Mouse (Mus musculus) thymus, adult 18-20 months (tissue): ENCODE results near the gene Thap12.

Experiments
- DNase-seq, 2 experiments: peaks; one replicate each; pipeline ENCODE4 v3.0.0; 2022; ENCODE audit warnings: mixed read lengths in 2 of 2

The Thap12 gene

DNA sequence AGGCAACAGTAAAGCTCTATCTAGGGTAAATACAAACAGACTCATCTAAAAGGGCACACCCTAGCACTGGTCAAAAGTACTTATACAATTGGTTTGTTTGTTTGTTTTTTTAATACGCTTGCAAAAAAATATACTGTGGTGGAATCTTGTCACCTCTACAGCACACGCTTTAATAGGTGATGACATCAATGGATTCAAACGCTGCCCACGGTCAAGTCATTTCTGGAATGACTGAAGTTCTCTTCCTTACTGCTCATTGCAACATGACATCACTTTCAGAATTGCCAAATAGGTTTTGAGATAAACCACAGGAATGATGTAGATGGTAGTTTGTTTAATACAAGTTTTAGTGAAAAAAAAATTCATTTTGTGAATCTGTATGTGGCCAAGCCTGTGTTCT lies 4.3 kb upstream of the Thap12 start:
- no peak for DNase-seq

DNA sequence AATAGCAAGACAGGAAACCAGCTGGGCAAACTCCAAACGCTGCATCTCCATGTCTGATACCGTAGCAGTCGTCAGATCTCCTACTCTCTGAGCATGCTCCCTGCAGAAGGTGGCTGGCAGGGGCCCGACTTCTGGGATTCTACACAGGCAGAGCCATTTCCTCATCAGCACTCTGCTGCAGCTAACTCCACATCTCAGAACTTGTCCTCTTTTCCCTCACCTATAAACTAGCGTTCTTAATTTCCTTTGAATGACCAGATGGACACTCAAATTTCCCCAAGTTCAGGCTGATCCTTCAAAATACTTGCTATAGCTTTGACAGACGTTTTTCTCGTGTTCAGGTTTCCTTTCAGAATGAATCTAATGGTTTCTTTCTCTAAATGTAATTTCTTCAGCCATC lies 1.1 kb upstream of the Thap12 start:
- no peak for DNase-seq

DNA sequence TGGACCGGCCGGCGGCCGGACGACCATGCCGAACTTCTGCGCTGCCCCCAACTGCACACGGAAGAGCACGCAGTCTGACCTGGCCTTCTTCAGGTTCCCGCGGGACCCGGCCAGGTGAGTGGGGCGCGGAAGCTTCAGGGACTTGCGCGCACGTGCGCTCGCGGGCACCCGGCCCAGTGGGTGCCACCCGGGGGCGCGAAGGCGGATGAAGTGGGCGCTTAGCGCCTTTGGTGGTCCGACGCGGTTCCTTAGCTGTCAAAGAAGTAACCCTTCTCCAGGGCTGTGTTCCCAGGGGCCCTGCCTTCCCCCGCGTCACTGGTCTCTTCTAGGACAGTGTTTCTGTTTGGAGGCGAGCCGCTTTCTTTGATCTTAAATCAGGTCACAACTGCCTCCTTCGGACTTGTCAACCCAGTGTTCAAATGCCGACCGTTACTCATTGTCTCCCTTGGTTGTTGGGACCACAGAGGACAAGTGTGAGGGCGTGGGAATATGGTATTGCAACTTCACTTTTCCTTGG lies 520 bp downstream of the Thap12 start:
- DNase-seq: peak; percentile 42 to 56

DNA sequence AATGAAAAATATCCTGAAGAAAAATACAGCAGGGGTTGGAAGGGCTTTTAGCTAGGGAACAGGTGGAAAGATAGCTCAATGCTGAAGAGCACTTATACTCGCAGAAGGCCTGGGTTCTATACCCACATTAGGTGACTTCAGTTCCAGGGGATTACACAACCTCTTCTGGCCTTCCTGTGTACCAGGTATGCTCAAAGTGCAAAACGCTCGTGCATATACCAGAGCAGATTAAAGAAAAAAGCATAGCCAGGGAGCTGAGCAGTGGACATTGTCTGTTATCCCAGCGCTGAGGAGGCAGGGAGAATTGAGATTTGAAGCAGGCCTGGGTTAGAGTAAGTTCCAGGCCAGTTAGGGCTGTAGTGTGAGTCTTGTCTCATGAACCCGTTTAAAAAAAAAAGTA lies 1.4 kb downstream of the Thap12 start:
- DNase-seq: no peak

DNA sequence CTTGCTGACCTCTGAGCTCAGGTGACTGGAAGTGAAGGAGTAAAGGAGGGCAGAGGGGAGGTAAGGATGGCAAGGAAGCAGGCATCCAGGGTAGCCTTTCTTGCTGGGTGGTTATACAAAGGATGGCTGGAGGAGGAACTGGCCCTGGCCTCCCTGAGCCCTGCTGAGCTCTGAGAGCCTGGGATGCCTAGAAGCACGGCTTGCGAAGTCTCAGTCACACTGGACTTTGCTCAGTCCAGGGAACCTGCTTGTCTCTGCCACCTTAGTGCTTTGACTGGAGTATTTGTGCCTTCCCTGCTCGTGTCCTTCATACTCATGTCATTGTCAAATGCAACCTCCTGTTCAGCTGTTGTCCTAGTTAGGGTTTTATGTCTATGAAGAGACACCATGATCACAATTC lies 10.8 kb downstream of the Thap12 start:
- DNase-seq: no peak

DNA sequence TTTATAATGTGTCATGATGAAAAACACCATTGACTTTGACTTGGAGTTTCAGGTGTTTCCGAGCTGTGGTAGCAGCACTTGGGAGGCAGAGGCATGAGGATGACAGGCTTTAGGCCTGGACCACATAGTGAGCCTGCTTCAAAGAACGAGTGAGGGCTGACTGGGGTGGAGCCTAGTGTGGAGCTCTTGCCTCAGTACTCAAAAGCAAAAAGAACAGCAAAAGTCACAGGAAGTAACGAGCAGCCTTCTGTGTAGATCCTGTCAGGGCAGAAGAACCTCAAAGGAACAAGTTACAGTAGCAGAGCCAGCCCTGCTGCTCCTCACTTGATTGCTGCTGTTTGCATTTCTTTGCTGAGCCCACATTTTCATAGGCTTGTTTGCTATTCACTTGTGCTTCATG lies 14.5 kb downstream of the Thap12 start:
- DNase-seq: peak in 1 of 2 experiments; percentile 22

DNA sequence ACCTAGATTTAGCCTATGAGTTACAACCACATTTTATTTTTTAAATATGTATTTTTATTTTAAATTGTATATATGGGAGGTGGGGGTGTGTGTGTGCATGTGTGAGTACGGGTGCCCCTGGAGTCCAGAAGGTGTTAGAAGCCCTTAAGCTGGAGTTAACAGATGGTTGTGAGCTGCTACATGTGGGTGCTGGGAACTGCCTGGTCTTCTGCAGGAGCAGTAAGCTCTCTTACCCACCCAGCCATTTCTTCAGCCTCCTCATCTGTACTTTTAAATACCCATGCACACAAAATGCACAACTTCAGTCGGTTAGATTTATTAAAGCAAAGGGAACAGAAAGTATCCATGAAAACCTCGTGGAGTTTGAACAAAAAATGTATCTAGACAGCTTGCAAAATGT lies 16.9 kb downstream of the Thap12 start:
- no peak for DNase-seq

DNA sequence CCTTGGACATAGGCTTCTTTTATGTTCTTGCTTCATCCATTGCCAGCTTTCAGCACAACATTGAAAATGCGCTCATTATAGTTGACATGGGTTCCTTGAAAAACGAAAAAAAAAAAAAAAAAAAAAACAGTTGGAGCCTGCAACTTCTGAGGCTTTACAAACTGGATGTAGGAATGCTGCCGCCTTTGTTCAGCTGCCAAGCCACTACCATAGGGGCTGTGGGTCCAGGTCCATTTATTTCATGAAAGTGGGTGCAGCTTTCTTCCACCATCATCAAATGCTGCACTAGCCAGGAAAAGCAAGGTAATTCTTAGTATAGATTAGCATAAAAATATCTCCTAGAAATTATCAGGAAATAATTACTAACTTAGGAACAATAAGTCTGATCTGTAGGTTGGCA lies 17.8 kb downstream of the Thap12 start:
- no peak for DNase-seq

DNA sequence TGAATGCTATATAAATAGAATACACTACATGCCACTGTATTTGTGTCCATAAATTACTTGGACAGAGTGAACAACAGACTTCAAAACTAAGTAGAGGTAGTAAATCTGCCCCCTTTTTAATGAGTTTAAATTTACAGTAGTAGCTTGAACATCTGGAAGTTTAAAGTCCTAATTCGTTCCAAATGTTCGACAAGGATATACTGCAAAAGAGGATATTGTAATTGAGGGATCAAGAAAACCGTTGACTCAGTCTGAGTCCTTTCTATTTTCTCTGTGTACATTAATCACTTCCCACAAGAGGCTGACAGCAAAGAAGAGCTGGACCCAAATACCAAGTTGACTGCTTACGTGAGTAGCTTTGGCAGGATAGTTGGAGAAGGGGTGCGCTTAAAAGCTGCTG lies 18.3 kb downstream of the Thap12 start:
- DNase-seq: no peak

DNA sequence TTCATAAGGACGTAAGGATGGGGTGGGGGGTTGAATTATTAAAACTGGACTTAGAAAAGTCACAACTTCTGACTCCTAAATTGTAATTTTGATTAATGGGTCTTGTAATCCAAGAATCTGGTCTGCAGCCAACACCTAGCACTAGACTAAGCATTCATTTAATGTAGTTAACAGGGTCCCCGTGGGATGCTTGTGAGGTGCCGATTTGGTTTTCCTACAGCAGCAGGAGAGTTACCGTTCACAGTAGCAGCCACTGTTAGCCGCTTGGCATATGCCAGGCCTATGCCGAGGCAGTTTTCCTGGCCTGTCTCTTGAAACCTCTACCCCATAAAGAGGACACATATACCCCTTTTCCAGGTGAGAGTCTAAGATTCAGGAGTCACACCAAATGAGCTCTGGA lies 18.7 kb downstream of the Thap12 start:
- no peak for DNase-seq

DNA sequence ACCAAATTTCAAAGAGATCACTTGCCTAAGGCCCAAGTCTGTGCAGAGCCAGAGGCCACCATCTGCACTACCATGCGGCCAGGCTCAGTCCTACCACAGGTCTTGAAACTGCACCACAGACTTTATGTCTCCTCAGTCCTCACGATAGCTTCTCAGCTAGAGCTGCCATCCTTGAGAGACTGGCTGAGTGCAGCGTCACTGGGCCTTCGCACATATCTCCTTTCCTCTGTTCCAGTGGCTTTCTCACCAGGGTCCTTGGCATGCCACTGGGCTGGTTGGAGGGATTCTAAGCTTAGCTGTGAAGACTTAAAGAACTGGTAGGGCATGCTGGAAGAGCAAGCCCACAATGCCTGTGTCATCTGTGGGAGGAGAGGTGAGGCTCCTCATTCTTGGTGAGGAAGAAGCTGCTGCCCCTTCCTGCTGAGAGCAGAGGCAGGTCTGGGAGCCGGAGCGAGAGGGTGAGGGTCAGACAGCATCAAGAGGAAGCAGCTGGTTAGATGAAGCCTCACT lies 22.8 kb downstream of the Thap12 start:
- no peak for DNase-seq

DNA sequence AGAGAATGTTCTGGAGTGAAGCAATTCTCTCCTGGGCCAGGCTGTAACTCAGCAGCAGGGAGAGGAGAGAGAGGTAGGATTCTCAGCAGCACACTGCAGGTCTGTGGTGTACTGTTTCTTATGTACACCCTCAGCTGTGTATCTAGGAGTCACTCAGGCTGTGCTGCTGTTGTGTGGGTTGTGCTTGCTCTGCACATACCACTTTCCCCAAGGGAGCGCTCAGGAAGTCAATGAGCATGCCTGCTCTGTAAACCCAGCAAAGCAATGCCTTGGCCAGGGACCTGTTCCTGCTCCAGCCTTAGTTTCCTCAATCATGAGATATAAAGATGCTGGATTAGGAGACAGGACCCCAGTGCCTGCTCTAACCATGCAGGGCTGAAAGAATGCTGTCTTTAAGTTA lies 25.1 kb downstream of the Thap12 start:
- DNase-seq: no peak

DNA sequence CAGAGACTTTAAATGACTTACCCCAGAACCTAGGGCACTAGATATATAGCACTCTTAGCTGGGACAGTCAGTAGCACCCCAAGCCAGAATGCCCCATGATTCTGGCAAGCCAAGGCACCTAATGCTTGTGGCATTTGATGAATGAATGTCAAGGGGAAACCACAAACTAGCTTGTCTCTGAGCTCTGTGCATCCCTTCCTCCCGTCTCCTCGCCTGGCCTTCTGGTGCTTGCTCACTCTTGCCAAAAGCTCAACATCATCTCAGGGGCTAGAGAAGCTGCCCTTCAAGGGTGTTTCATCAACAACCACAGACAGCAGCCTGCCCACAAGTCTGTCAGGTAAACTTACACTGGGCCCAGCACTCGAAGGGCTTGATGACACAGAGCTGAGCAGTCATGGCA lies 25.6 kb downstream of the Thap12 start:
- no peak for DNase-seq

DNA sequence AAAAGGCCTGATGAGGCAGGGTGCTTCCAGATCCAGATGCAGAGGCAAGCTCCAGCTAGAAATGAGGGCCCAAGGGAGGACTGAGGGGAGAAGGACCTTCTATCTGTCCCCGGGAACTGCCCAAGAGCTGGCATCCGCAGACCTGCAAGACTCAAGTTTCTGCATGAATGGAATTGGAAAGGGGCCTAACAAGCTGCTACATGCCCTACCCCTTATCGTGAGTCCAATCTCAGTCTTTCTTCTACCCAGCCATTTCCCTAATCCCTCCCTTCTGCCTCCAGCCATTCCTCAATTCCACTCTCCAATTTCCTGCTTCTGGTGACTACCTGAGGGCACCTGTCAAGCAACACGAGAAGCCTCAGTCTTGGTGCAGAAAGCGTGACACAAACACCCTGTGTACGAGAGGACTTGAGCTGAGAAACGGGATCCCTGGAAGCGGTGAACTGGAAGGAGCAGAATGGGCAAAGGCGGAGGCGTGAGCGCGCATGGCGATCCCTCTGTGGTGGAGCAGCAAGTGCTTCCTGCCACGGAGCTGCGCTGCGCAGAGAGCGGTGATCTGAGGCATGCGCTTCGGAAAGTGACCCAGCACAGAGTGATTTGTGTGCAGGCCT lies 26.9 kb downstream of the Thap12 start:
- no peak for DNase-seq

DNA sequence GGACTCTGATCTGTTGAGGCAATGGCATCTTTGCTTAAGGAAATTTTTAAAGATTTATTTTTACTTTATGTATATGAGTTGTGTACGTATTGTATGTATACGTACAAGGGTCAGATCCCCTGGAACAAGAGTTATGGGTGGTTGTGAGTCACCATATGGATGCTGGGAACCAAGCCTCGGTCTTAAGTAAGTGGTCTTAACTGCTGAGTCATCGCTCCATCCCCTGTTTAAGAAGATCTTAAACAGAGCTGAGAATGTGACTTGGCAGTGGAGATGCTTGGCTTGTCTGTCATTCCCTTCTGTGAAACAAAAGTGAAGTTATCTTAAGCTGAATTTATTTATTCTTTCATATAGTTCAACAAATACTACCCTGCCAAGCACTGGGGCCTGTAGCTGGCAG lies 31.1 kb downstream of the Thap12 start:
- no peak for DNase-seq

DNA sequence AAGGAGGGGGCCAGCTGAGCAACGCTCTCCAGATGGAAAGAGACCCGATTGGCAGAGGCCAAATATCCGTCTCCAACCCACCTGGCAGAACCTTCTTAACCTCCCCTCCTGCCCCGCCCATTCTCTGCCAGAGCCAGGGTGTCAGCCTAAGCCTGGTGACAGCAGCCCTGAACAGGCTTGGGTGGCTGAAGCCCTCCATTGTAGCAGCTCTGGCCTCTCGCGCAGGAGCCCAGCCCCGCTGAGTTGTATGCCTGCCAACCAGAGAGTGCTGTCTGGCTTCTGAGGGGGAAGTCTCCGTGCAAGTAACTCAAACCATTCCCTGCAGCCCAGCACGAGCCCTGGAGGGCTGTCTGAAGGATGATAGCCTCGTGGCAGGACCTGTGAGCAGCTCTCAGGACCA lies 32.0 kb downstream of the Thap12 start:
- no peak for DNase-seq

DNA sequence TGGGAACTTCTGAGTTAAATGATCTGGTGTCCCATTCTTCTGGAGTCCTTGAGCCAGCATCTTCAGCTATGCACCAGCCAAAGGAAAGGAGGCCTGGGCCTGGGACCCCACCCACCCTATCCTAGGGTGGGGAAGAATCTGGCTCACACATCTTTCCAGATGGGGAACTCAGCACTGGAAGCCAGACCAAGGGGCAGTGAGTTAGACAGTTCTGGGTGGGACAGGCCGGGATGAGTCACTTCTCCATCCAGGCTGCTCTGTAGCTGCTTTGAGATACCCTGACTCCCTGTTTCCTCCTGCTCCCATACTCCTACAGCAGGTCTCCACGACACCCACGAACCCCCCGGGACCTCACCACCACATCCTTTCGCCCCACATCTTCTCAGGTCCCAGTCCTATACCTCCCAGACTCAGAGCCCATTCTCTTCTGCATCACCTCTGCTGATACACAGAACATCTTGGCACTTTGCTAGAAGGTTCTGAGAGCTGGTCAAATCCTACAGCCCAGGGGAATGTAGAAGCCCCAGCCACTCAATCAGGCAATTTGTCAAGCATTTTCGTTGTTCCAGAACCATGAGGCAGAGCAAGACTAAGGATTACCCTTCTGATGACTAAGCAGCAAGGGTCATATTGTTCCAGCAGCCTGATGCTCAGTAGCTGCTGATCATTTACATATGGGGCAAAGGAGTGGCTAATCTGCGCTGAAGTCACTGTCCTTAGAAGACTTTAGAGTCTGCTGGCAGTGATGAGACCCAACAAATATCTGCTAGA lies 34.1 kb downstream of the Thap12 start:
- DNase-seq: no peak

DNA sequence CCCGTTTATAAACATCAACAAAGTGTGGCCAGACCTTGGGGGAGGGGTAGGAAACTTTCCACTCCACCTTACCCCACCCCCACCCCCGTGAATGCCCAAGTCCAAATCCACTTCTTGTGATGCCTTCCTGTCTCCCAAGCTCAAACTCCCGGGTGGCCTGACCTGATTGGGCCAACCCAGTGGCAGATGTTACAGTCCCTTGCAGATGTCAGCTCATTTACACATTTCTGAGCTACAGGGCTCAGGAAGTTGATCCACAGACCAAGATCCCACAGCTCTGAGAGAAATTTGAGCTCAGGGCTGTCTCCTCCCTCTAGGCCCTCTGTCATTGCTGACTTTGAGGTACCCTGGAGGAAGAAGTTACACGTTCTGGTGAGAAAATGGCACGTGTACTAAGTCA lies 37.5 kb downstream of the Thap12 start:
- no peak for DNase-seq

DNA sequence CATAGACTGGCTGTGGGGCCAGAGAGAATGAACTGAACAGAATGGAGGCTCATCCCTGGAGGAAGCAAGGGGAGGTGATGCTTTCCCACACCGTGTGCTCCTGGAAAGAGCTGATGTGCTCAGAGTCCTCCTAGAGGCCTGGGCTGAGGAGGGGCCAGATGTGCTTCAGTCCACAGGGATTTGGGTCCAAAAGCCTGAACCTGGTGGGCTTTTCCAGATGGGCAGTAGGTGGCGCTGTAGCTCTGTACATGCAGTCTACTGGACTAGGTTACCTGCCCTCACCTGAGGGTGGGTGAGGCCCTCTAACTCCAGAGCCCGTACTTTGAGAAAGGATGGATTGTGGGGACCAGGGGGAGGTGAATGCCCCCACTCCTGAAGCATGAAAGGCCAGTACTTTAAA lies 40.4 kb downstream of the Thap12 start:
- DNase-seq: peak; percentile 23 to 33

DNA sequence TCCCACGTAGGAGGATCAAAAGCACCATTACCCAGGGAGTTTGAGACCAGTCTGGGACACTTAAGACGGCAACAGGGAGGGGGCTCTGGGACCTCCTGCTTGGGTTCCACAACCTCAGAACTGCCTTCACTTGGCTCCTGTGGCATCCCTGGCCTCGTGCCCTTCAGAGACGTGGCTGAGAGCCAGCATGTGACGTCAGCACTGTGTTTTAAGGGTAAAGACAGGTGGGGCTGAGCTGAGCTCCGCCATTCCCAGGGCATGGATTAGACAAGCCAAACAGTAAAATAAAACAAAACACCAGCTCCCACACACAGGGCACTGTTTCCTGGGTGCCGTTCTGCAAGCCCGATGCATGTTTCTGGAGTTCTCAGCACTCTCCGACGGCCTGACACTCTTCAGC lies 47.5 kb downstream of the Thap12 start:
- no peak for DNase-seq

DNA sequence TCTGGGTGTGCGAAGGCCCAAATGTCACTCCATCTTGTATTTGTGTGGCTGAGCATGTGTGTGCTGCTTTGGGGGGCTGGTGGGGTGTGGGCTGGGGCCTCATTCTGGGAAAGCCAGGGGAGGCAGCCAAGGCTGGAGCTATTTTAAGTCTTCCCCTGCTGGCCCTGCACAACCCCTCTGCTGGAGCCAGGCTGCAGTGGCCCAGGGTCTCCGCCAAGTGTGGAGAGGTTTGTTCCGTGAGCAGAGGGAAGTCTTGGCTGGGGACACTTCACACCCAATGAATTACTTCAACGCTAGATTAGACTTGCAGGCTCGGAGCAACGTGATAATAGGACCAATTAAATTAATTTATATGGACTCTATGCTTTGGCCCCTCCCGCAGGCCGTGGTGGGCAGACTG lies 49.8 kb downstream of the Thap12 start:
- no peak for DNase-seq

DNA sequence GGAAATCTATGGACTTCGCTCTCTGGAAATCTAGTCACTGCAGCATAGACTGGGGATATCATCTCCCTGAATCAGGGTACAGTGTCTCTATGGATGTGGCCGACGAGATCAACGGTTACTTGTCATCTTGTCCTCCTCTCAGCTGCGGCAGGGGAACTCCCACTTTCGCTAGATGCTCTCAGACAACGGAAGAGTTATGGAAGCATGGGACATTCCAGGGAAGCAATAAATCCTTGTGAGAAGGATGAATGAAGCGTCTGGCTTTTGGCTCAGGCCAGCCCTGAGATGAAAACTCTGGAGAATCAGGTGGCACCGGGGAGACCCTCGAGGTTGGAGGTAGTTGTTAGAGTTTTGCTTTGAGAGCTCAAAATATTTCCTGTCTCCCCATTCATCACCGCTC lies 53.1 kb downstream of the Thap12 start:
- no peak for DNase-seq

DNA sequence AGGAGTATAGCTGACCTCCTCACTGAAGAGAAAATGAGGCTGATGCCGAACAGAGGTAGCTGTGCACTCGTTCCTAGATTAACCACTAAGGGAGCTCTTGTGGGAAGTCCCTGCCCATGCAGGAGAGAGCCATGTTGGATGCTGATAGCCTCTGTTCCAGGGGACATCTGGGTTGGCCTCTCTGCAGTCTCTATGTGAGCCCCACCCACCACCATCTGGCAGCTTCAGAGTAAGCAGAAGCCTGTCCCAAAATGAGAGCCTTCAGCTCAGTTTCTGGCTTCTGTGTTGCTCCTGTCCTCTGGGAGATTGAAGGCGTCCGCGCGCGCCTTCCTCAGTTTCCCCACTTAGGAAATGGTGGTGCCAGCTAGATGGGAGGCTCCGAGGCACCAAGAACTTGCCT lies 53.7 kb downstream of the Thap12 start:
- DNase-seq: no peak

DNA sequence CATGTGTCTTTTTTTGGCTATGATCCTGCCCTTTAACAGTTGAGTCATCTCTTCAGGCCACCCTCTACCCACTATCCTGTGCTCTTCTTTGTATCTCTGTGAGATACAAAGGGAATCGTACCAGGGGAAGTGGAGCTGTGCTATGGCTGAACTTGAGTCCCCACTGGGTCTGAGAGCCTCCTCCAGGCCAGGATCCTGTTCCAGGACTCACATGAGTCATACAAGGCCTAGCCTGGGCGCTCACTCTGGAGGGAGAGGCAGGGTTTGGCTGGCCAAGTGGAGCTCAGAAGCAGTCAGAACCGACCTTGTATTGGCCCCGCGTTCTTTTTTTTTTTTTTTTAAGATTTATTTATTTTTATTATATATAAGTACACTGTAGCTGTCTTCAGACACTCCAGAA lies 57.2 kb downstream of the Thap12 start:
- DNase-seq: no peak

DNA sequence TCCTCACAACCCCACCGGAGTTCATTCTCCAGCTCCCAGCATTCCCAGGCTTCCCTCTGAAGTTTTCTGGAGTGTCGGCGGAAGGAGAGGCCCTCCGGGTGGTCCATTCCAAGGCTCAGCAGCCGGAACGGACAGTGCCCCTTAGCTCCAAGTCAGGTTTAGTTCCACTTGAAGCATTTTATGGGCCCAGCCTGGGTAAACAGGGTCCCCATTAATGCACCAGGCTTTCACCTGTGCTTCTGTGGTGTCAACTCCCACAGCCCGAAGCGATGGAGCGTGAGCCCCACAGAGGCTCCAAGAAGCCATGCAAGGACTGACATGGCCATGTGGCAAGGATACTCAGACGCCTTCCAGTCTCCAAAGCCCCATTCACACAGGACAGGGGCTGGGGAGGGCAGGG lies 61.0 kb downstream of the Thap12 start:
- no peak for DNase-seq
